Mouse (Mus musculus) lung, adult 10 weeks (tissue): ENCODE data around the gene Ccdc136. TPM values are rescaled to one million over a fixed set of nuclear protein-coding genes. Genes with fewer than 3 reads are reported as not detected.

Experiments used
- polyA plus RNA-seq: library from polyadenylated mRNA; stranded (reverse); fragments of 350-450 nt; fragmentation: Illumina TruSeq; extraction: RNeasy Lipid Tissue Mini Kit (QIAGEN cat#74804); gene quantifications from one replicate; pipeline ENCODE4 v1.2.3, GENCODE M21; 2014; ENCODE audit warnings: low read depth, low replicate concordance; ENCODE audit not compliant: insufficient read depth

Gene Ccdc136
- 2.0 TPM for polyA plus RNA-seq

DNA sequence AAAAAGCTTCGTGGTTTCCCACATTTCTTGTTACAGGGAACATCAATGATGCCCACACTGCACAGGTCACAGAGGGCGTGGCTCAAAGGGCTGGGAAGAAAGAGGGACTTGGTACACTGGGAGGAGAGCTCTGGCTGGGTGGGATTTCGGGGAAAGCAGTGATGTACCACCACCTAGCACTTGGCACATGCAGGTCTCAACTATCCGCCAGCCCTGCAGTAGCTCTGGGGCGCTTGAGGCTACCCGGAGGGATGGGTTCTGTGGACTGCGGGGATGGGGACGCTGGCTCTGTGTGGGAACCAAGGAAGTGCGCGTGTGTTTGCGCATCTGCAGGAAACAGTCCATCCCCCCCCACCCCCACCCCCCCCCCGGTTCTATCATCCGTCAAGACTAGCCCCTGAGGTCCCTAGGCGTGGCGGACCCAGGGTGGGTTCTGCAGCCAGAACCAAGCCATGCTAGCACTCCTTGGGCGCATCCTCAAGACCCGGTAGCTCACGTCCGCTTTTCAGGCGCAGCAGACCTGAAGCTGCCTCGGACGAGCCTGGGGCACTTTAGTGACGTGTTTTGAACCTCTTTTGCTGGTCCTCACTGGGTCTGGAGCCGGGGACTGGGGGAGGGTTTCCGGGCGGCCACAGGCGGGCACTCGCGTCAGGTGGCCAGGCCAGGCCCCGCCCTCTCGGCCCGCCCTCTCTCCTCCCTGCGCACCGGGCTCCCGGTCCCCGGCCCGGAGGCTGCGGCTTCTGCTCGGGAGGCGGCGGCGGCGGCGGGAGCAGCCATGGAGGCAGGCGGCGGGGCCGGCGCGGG, at the start of gene Ccdc136:
Gene Ccdc136 (plus strand): TSS at position 400 of the 804 bp plus-strand sequence.

DNA sequence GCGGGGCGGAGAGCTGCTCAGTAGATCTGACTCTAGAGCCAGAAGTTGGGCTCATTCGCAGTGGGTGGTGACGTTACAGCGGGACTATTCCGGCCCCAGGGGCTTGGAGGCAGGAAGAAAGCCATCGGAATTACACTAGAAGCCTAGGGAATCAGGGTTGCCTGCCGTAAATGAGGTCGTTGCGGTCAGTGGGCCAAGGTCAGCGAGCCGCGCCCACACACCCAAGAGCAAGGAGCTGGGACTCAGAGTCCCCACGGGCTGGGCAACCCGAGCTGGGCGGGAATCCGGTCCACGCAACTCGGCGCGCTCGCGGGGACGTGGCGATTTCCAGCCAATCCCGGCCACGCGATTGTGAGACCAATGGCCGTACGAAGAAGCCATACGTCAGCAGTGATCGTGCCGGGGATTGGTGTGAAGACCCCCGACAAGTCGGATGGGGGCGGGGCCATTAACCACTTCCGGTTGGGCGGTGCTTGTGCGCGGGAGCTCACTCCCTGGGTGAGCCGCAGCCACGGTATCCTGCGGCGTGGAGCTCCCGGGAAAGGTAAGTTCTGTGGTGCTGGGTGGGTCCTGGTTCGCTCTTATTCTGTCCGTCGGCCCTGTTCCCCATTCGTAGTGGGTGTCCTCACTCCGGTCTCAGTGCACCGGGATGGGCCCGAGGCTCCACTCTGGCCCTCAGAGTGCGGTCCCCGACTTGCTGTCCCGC, 48.3 kb upstream of the Ccdc136 start, which contains the start of gene Calu:
Gene Calu (plus strand): TSS at position 405 of the 706 bp plus-strand sequence.

DNA sequence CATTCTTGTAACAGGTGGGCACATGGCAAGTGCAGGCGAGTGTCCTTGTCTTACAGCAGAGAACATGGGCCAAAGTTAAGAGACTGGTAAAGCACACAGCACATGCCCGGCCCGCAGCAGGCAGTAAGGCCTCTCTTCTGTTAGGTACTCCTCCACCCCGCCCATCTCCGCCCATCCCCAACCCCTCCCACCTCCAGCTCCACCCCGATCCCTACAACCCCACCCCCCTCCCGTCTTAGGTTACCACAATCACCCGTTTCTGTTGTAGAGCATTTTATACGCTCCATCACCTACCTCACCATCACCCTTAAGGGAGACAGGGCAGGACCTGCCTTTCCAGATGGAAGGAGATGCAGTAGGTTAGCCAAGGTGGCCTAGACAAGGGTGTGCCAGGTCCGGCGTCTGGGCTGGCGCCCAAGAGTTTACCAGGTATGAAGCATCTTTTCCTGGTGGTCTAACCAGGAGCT, 8.0 kb upstream of the Ccdc136 start, which contains the start of gene Opn1sw:
Gene Opn1sw (minus strand): TSS at position 417 of the 467 bp plus-strand sequence.

DNA sequence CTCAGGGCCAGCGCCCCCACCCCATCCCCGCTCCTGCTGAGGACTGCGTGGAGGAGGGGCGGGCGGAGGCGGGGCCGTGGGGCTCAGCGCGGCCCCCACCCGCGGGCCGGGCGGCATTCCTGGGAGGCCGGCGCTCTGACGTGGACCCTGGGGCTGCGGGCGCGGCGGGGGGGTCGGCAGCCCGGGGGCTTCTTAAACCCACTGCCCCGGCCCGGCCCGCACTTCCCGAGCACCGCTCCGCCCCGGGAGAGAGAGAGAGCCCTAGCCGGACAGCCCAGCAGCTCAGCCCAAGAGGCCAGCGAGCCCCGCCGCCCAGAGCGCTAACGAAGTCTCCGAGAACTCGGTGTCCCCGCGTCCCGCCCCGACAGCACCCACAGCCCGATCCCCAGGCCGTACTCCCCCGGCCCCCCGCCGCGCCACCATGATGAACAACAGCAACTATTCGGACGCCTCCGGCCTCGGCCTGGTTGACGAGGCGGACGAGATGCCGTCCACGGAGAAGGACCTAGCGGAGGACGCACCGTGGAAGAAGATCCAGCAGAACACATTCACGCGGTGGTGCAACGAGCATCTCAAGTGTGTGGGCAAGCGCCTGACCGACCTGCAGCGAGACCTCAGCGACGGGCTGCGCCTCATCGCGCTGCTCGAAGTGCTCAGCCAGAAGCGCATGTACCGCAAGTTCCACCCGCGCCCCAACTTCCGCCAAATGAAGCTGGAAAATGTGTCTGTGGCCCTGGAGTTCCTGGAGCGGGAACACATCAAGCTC, 37.1 kb downstream of the Ccdc136 start, which contains the start of gene Flnc:
Gene Flnc (plus strand): TSS at position 219 of the 766 bp plus-strand sequence.

DNA sequence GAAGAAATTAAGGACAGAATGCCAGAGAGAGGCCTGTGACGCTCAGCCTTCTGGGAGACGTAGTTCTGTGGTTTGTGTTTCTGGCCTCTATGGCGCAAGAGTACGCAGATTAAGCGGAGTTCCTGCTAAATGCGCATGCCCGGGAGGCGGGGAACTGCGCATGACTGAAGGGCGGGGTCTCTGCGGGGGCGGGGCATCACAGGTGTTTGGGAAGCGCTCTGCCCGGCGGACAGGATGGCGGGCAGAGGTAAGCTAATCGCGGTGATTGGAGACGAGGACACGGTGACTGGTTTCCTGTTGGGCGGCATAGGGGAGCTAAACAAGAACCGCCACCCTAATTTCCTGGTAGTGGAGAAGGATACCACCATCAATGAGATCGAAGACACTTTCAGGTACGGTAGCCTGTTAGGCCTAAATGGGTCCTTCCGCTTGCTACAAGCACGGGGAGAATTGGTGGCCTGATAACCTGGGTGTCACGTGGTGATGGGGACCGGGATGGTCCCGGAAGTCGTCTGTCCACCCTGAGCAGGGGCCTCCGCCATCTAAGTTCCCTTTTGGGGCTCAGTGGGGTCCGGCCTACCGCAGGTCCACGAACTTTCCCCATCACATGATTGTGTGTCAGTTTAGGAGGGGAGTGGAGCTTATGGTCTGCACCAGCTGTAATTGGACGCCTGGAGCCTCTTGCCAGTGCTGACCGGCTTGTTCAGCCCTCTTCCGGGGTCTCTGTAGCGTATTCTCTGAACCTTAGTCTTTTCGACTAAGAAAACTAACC, 71.7 kb downstream of the Ccdc136 start, which contains the start of gene Atp6v1f:
Gene Atp6v1f (plus strand): TSS at position 136 of the 772 bp plus-strand sequence.

DNA sequence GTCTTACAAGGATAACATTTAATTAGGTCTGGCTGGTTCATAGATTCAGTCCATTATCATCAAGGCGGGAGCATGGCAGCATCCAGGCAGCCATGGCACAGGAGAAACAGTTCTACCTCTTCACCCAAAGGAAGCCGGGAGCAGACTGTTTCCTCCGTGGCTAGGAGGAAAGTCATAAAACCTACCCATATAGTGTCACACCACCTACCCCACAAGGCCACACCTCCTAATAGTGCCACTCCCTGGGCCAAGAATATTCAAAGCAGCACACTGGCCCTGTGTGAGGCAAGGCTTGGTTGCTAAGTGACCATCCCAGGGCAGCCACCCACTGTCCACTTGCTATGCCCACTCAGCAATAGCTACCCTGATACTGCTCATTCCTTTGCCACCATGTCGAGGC, 75.0 kb downstream of the Ccdc136 start, which contains the start of gene Atp6v1fnb:
Gene Atp6v1fnb (plus strand): TSS at position 301 of the 400 bp plus-strand sequence.

Other genes with a start within 250 kb of the Ccdc136 start
- 19.2 TPM for gene Rbm28, start 231.3 kb upstream of the Ccdc136 start, polyA plus RNA-seq
- gene Prrt4, start 216.7 kb upstream of the Ccdc136 start, polyA plus RNA-seq, result 3.2 TPM
- 101 TPM for gene Impdh1, start 179.9 kb upstream of the Ccdc136 start, polyA plus RNA-seq
- 282 TPM for gene Hilpda, start 123.8 kb upstream of the Ccdc136 start, polyA plus RNA-seq
- gene Fam71f2, start 116.7 kb upstream of the Ccdc136 start, polyA plus RNA-seq, result 4.0 TPM
- gene Fam71f1, start 77.2 kb upstream of the Ccdc136 start, polyA plus RNA-seq, result not detected
- 128 TPM for gene Calu, start 48.2 kb upstream of the Ccdc136 start, polyA plus RNA-seq
- gene Opn1sw, start 7.8 kb upstream of the Ccdc136 start, polyA plus RNA-seq, result 0.24 TPM
- 1.7 TPM for gene Flnc, start 36.9 kb downstream of the Ccdc136 start, polyA plus RNA-seq
- gene Atp6v1f, start 71.4 kb downstream of the Ccdc136 start, polyA plus RNA-seq, result 256 TPM
- gene Atp6v1fnb, start 75.1 kb downstream of the Ccdc136 start, polyA plus RNA-seq, result not detected
- gene Kcp, start 111.6 kb downstream of the Ccdc136 start, polyA plus RNA-seq, result 1.5 TPM
- 18.6 TPM for gene Irf5, start 130.3 kb downstream of the Ccdc136 start, polyA plus RNA-seq
- gene Tnpo3, start 213.6 kb downstream of the Ccdc136 start, polyA plus RNA-seq, result 23.0 TPM